In genomic region chr9:97712888-97713287, GRCm38 (mm10) we compare ENCODE assay signal across 28 mouse cellular contexts.
"Had no signal": no experiment of that assay in that cellular context is flagged by ENCODE, and none has a peak within 500 bp of the region (broad histone marks: within the 10 kb centered on the region; RNA-seq: fewer than 3 reads in every experiment).

No protein-coding gene starts in this region.

- H3K9ac ChIP-seq: embryonic facial prominence, embryonic 12.5 days; embryonic facial prominence, embryonic 13.5 days; embryonic facial prominence, embryonic 15.5 days; forebrain, embryonic 12.5 days; forebrain, embryonic 13.5 days; forebrain, embryonic 15.5 days; forebrain, postnatal 0 days had no signal

- H3K4me1 ChIP-seq: embryonic facial prominence, embryonic 10.5 days; embryonic facial prominence, embryonic 12.5 days; embryonic facial prominence, embryonic 13.5 days; embryonic facial prominence, embryonic 15.5 days; forebrain, embryonic 10.5 days; forebrain, embryonic 12.5 days had no signal

- H3K4me3 ChIP-seq: embryonic facial prominence, embryonic 10.5 days; embryonic facial prominence, embryonic 12.5 days; embryonic facial prominence, embryonic 13.5 days; embryonic facial prominence, embryonic 15.5 days; erythroblast, embryonic 14.5 days; forebrain, embryonic 10.5 days; forebrain, embryonic 12.5 days; forebrain, embryonic 13.5 days; forebrain, embryonic 15.5 days; gastrocnemius, adult 2 months; heart, adult 2 months had no signal

- H3K4me2 ChIP-seq: embryonic facial prominence, embryonic 12.5 days; embryonic facial prominence, embryonic 13.5 days; embryonic facial prominence, embryonic 15.5 days; forebrain, embryonic 12.5 days; forebrain, embryonic 13.5 days; forebrain, embryonic 15.5 days had no signal

- ATAC-seq: forebrain, embryonic 13.5 days; forebrain, embryonic 14.5 days; forebrain, embryonic 15.5 days; forebrain, embryonic 16.5 days; forebrain, postnatal 0 days had no signal

- H3K36me3 ChIP-seq: embryonic facial prominence, embryonic 10.5 days; embryonic facial prominence, embryonic 12.5 days; embryonic facial prominence, embryonic 13.5 days; embryonic facial prominence, embryonic 15.5 days; forebrain, embryonic 10.5 days; forebrain, embryonic 12.5 days; forebrain, embryonic 15.5 days had no signal

- H3K27me3 ChIP-seq: embryonic facial prominence, embryonic 12.5 days; embryonic facial prominence, embryonic 13.5 days; embryonic facial prominence, embryonic 15.5 days; forebrain, embryonic 12.5 days; forebrain, embryonic 13.5 days; forebrain, embryonic 15.5 days had no signal

- H3K9me3 ChIP-seq: embryonic facial prominence, embryonic 10.5 days; embryonic facial prominence, embryonic 12.5 days; embryonic facial prominence, embryonic 13.5 days; embryonic facial prominence, embryonic 15.5 days; forebrain, embryonic 10.5 days; forebrain, embryonic 12.5 days; forebrain, embryonic 13.5 days; forebrain, embryonic 15.5 days had no signal

- H3K27ac ChIP-seq: embryonic facial prominence, embryonic 10.5 days; embryonic facial prominence, embryonic 12.5 days; embryonic facial prominence, embryonic 13.5 days; embryonic facial prominence, embryonic 15.5 days; forebrain, embryonic 10.5 days; forebrain, embryonic 12.5 days; forebrain, embryonic 13.5 days; forebrain, embryonic 15.5 days; gastrocnemius, adult 2 months; heart, adult 2 months had no signal

- DNase-seq: cerebellum, adult 2 months; cerebellum, adult 8-10 months; cerebellum, adult 9-10 months; cerebellum, adult 9-11 months; cerebellum, postnatal 10 days; cerebellum, postnatal 14 days; cerebellum, postnatal 25 days; cerebellum, postnatal 36 days; embryo, embryonic 11 days; forebrain, postnatal 0 days; gastrocnemius, adult 2 months; gastrocnemius, postnatal 10 days; gastrocnemius, postnatal 14 days; gastrocnemius, postnatal 25 days; gastrocnemius, postnatal 36 days; heart, adult 18-20 months; heart, adult 2 months had no signal
